Mouse (Mus musculus) skeletal muscle tissue, adult 2 months (tissue): ENCODE data around the gene Ankrd27.
"Not testable (repeated sequence)": the region's sequence is repeated elsewhere in the genome, so short reads cannot be mapped to it uniquely, and the experiment has no call there.

Source experiments
- DNase-seq: peaks from one replicate; pipeline ENCODE4 v3.0.0-alpha.2; 2012; ENCODE audit warnings: low read depth, low spot score

The Ankrd27 gene

DNA sequence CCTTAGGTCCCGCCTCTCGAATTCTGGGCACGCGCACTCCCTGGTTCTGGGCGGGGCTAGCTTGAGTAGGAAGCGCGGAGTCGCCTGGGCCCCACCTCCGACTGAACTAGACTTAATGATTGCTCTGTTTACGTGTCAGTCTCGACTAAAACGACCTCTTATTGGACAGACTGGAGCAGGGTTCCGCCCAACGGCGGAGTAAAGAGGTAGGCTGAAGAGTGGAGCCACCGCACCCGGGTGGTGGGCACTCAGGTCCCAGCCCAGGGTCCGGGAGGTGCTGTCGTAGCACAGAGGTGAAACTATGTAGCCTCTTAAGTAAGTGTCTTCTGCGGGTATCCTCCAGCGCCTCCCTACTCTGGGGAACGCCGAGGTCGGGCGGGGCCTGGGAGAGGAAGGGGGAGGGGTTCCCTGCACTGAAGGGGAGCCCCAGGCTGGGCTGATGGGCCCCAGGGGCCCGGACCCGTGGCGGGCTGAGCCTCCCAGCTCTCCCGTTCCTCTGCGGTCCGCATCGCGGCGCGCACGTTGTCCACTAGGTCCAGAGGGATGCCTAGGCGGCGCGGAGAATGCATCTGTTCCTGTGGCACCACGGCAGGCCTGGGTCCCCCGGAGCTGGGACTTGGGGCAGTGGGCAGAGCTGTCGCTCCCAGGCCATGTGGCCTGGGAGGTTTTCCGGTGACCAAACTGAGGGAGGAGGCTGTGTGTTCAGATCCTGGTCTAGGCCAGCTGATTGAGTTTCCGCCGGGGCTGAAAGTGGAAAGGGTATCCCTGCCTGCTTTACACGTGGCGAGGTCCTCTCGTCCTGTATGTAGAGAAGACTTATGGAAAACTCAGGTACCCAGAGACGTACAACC, at the start of gene Ankrd27:
Gene Ankrd27, plus strand, starts transcription at position 190 of the 851 bp plus-strand sequence.
- DNase-seq = peak; percentile 93

DNA sequence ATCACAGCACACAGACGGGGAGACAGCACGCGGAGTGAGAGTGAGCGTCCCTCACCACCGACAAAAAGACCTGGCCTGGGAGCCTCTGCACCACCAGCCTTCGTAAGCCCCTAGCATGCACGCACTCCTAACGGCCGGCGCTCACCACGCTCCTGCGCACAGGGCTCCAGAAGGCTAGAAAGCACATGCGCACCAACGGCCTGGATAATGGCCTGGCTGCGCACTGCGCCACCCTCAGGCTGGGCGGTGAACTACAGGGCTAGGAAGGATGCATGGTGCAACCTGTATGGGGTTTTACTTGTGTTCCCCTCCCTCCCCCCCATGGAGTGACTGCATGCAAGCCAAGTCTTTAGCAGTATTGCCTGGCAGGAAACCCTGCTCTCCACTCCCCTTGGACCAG, 48.5 kb upstream of the Ankrd27 start, which contains the start of gene Tdrd12:
Gene Tdrd12, minus strand, starts transcription at position 184 of the 400 bp plus-strand sequence.
- no peak for DNase-seq

DNA sequence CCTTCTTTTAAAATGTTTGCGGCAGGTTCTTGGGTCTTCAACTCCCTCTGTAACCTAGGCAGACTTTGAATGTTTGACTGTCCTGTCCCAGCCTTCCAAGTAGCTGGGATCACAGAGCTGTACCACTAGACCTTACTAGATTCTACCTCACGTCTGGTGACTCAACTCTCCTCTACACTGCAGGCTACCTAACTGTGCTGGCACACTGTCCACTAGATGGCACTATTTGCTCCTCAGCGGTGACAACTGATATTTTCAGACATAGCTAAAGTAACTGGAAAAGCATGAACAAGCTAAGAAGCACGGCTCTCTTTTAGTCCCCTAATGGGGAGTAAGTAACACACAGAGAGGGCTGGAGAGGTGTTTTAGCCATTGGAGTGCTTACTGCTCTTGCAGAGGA, 40.2 kb upstream of the Ankrd27 start:
- no peak for DNase-seq

DNA sequence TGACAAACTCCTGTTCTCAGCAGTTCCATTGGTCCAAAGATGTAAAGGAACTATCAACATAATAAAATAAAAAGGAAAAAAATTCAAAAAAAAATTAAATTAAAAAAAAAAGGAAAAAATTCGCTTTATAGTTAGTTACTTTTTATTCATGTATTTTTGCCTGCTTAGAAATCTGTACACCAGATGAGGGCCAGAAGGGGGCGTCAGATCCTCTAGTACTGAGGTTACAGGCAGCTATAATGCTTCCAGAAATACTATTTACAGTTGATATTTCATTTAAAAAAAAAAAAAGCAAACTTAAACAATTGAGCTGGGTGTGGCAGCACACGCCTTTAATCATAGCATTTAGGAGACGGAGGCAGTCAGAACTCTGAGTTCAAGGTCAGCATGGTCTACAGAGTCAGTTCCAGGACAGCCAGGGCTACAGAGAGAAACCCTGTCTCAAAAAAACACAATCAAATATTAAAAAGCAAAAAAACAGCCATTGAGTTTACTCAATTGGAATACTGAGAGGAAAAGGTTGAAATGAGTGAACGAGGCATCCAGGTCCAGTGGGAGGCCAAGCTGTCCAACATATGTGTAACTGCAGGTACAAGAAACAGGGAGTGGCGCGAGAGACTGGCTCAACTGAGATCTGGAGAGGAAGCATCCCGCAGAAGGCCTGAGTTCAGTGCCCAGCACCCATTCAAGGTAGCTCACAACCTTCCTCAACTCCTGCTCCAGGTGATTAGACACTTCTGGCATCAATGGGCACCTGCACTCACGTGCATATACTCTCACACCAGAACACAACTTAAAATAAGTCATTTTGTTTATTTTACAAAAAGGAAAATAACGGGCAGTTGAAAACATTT, 32.1 kb upstream of the Ankrd27 start:
- no peak for DNase-seq

DNA sequence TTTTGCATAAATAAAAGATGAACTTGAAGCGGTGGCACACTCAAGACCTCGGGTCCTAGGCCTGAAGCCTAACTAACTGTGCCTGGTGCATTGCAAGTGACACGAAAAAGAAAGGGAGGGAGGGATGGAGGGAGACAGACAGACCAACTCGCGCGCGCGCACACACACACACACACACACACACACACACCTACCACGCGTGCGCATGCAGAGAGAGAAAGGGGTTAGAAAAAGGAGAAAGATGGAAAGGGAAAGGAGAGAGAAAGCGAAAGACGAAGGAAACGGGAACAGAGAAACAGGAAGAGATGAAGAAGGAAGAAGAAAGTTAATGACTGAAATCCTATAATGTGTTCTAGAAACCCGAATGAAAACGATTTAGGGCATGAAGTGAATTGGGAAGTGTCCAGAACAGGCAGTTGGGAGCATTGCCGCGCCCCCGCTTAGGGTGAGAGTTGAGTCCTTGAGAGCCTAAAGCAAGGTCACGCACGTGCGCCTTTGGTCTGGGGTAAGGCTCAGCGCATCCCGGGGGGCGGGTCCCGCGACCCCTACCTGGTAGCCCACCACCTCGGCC, 31.4 kb upstream of the Ankrd27 start:
- no peak for DNase-seq

DNA sequence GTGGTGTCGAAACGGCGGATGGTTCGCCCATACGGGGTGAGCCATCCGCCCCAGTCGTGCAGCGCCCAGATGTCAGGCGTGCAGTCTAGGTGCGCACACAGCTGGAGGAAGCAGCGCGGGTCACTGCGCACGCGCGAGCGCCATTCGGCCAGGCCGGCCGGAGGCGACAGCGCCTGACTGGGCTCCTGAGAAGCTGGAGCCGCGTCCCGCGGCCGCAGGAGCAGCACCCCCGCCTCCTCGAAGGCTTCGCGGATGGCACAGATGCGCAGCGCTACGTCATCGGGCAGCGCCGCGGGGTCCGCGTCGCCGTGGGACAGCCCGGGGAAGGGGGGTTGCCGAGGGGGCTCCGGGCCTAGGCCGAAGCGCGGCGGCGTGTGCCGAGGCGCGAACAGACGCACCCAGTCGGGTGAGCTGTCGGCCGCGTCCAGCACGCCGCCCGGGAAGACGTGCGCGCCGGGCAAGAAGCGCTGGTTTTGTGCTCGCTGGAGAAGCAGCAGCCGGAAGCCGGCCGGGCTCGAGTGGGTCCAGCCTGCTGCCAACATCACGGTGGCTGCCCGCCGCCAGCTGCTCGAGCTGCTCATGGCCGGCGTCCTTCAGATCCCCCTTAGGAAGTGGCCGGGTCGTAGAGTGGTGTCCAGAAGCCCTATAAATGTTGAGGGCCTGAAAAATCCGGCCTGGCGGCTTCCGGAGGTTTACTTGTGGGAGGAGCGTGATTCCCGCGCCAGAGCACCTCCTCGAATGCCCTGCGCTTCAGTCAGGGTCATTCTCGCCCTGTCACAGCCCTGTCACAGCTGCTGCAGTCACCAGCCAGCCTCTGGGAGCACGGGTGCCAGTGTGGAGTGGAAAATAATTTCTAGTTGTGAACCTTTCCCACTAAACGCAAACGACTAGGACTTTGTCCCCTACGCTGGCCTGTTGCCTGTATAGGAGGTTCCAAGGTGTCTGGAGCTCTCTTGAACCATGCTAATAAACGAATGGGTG, 30.5 kb upstream of the Ankrd27 start:
- DNase-seq = peak; percentile 87

DNA sequence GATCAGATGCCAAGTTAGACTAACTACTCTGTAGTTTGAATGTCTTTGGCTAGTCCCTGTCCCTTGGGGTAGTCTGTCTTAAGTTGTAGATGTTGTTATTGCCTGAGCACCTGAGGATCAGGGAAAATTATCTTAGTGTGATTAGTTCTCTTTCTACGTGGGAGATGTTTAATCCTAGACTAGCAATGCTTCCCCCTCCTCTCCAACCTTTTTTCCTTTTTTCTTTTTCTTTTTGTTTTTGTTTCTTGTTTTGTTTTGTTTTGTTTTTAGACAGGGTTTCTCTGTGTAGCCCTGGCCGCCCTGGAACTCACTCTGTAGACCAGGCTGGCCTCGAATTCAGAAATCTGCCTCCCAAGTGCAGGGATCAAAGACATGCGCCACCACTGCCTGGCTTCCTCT, 29.8 kb upstream of the Ankrd27 start, which contains the start of gene Nudt19:
Gene Nudt19, minus strand, starts transcription at position 100 of the 399 bp plus-strand sequence.
- no peak for DNase-seq

DNA sequence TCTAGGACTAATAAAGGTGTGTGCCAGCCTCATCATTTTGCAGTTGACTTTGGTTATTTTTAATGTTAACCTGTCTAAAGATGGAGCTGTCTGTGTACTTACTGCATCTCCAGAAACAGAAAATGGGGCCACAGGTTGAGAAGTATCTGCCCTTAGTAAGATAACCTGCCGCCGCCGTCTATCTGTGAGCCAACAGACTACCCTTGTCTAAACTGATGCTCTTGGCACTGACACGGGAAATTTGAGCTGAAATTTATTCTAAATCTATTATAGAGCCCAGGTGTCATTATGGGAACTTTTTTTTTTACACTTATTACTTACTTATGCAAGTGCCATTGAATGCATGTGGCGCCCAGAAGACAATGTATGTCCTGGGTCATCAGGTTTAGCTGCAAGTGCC, 29.1 kb upstream of the Ankrd27 start:
- no peak for DNase-seq

DNA sequence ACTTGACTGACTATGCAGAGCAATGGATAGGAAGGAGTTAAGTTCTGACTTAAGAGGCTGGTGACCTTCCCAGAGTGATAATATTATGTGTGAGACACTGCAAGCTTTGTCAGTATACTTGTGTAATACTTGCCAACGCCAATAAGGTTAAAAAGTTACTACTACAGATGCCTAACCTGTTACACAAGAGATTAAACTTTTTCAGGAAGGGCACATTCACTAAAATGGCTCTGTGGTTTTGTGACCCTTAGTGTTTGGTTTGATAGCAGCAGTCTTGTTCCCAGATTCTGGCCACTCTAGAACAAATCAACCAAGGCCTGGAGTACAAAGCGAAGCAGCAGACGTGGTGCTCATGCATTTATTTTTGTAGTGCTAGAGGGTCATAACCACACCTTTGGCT, 28.5 kb upstream of the Ankrd27 start:
- no peak for DNase-seq

DNA sequence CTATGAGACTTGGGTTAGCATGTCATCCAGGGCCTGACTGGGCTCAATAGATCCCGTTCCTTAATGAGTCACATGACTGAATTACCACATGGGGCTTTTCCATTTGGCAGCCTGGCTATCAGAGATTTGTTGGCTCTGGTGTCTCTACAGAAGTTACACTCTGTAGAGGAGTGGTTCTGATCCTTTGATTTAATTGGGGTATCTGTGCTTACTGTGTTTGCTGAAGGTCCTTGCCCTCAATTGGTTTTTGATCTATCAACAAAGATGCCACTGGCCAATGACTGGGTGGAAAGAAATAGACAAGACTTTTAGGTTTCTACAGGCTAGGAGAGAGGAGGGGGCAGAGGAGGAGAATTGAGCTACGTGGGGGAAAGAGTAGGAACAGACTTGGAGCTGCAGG, 27.4 kb upstream of the Ankrd27 start:
- DNase-seq = no peak

DNA sequence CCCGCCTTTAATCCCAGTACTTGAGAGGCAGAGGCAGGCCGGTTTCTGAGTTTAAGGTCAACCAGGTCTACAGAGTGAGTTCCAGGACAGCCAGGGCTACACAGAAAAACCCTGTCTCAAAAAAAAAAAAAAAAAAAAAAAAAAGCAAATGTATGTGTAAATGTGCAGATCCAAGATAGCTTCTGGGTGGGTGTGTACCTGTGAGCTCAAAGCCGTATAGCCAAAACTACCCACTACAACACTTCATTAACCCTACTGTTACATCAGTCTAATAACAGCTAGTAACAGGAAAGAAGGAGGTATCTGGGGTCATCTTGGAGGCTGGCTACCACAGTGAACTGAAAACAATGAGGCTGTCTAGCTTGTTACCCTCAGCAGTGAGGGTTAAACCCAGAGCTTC, 26.2 kb upstream of the Ankrd27 start:
- DNase-seq = no peak

DNA sequence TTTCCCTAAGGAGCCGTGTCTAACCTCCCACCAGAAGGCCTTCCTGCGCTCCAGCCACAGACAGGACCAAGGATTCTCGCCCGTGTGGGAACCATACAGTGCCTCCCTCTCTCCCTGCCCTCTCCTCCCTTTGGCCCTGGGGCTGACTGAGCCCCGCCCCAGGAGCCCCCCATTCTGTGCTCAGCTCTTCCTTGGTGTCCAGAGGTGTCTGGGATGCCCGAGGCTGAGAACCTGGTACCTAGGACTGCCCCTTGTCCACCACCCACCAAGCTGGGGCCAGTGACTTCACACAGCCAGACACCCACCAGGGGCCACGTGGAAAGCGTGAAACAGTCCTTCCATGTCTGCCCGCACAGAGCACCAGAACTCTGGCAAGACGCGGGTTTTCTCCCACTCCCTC, 23.0 kb upstream of the Ankrd27 start:
- DNase-seq = no peak

DNA sequence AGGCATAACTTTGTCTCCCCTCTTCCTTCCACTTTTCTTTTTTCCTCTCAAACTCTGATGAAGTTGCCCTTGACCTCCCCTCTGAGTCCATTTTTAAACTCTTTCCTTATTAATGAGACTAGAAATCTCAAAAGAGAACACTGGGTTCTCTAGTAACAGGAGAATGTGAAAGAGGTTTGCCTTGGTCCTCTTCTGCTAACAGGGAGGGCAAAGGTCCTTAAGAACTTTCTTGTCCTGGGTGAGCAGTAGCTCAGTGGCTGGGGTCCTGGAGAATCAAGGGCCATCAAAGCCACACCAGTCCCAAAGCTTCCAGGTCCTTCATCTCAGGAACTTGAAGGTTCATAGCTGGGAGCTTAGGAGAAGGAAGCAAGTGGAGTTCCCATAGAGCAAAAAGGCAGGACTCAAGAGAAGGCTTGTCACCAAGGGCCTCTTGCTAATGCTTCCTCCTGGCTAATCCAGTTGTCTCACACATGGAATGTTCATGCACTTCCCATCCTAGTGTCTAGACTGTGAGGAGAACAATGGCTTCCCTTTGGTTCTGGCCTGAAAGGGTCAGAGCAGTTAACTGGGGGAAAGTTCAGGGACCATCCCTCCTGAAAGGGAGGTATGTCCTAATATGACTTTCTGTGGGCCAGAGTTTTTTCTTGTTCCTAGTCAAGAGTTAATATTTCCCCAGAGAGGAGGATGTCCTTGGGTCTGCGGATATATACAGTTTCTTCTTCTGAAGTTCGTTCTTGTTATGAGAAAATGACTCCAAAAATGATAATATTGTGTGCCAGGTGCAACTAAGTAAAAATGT, 21.8 kb upstream of the Ankrd27 start:
- no peak for DNase-seq

DNA sequence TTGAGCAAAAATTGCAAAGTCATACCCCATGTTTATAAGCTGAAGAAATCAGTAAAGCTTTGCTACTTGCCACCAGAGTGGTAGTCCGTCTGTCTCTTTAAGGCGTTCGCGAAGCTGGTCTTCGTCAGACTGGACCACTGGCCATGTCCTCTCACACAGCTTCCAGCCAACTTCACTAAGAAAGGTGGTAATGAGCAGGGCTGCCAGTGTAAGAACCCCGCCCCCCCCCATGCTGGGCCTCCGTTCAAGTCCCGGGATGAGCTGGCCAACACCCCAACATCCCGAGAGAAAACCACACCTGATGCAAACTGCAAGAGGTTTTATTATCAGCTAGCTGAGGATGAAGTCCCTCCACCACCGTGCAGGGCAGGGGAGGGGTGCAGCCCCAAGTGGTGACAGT, 21.2 kb upstream of the Ankrd27 start:
- not testable (repeated sequence) for DNase-seq

DNA sequence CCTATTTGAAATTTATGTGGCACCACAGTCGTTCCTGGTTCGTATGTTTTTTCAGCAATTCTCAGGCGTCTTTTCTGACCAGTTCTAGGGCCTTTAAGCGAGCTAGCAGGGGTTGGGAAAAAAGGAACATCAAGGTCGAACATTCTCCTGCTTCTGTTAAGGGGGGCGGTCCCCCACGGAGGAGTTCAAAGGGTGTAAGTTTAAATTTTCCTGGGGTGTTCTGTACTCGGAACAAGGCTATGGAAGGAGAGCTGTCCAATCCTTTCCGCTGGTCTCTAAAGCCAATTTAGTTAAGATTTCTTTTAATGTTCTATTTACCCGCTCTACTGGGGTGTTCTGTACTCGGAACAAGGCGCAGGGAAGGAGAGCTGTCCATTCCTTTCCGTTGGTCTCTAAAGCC, 20.1 kb upstream of the Ankrd27 start:
- DNase-seq = not testable (repeated sequence)

DNA sequence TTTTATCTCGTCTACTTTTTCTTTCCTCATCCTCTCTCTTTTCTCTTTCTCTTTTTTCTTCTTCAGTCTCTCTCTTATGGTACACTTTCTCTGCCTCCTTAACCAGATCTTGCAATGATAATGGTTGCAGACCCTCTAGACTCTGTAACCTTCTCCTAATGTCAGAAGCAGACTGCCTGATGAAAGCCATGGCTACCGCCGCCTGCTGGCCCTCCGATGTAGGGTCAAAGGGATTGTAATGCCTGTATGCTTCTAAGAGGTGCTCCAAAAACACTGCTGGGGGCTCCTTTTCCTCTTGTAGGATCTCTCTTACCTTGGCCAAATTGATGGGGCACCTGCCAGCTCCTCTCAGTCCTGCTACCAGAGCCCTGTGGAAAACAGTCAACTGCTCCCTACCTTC, 16.3 kb upstream of the Ankrd27 start:
- not testable (repeated sequence) for DNase-seq

DNA sequence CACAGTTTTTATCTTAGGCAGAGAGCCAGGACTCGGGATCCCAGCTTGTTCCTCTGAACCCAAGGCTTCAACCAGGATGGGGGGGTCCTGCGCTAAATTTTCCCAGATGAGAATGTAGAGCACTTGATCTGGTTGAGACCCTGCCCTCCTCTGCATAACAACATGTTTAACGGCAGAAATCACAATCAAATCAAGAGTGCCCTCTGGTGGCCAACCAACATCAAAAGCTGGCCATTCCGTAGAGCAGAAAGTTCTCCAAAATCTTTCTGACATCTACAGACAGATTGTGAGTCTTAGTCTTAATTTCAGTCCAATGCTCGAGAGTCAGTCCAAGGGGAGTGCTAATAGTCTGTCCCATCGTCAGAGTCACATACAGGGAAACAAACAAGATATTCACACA, 15.2 kb upstream of the Ankrd27 start:
- not testable (repeated sequence) for DNase-seq

DNA sequence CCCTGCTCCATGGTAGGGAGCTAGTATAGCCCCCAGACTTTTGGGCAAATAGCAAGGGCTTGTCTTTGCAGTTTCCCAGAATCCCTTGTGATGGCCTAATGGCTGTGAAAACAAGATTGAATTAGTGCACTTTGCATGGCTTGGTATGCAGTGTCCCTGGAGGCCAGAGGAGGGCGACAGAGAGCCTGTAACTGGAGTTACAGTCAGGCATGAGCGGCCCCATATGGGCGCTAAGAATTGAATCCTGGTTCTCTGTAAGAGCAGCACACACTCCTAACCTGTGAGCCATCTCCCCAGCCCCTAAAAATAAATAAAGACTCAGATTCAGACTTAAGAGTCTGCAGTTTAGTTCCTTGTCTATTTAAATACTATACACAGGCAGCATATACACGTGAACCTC, 6.2 kb upstream of the Ankrd27 start:
- DNase-seq = no peak

DNA sequence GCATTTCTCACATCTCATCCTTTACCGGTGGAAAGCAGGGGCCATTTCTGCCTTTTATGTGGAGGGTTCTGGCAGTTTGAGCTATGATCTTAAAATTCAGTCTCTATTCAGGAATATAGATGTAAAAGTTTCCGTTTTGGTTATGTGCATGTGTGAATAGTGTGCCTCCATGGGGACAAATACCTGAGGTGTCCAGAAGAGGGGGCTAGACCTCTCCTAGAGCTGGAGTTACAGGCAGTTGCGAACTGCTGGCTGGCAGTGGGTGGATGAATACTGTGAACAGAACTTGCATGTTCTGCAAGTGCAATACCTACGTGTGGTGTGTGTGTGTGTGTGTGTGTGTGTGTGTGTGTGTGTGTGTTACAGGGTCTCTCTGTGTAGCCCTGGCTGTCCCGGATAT, 3.3 kb upstream of the Ankrd27 start:
- no peak for DNase-seq

DNA sequence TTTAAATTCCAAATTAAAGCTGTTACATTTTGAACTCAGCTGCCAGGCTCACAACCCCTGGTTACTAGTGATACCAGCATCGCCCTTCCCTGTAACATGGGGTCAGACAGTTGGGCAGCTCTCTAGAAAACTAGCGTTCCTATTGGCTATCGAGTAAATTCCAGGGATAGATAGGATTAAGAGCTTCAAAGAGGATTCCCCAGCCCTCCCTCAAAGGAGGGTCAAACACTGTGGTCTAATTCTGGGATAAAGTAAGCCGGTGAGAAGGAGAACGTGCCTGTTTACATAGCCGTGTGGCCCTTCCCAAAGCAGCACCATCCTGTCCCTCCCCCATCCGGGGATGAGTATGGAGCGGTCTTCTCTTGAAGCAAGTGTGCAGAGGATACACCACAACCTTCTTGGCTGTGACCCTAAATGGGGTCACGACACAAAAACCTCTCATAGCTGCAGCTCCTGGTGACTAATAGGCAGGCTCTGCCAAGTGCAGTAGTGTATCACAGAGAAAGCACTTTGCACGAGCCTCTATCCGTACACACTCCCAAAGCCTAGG, 2.5 kb upstream of the Ankrd27 start:
- no peak for DNase-seq
